Mouse (Mus musculus) heart, postnatal 14 days (tissue): ENCODE data around the gene Srgap3. TPM values are rescaled to one million over a fixed set of nuclear protein-coding genes. Genes with fewer than 3 reads are reported as not detected.

Experiments used
- DNase-seq, 2 experiments: peaks; one replicate each; pipeline ENCODE4 v3.0.0; 2021 to 2022
- intact Hi-C: fragments of 180-260 bp; cut with DNase I; formaldehyde crosslinking; loops from one replicate; pipeline ENCODE4 v1.15.1; 2025
- total RNA-seq, 2 experiments: library from RNA; stranded (reverse); gene quantifications; 2 replicates each; pipeline ENCODE4 v1.2.3; 2021

Gene Srgap3
- total RNA-seq, 2 experiments from 2014 or later: 1.5 to 1.9 TPM

DNA sequence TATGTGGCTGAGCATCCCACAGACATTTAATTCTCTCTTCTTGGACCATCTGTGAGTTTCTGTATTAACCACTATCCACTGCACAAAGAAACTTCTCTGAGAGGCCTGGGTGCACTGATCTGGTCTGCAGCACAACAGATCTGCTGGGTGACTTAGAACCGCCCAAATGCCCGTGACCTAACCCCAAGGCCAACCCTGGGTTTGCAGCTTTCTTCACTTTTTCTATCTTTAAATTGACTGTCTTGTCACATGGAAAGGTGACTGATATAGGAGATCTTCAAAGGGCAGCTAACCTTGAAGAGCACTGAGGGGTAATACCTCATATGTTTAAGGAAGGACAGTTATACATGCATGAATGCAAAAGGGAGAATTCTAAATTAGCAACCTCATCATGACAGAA is 30.8 kb downstream of the Srgap3 start:
- intact Hi-C loops: no loop called here
- DNase-seq: no peak

DNA sequence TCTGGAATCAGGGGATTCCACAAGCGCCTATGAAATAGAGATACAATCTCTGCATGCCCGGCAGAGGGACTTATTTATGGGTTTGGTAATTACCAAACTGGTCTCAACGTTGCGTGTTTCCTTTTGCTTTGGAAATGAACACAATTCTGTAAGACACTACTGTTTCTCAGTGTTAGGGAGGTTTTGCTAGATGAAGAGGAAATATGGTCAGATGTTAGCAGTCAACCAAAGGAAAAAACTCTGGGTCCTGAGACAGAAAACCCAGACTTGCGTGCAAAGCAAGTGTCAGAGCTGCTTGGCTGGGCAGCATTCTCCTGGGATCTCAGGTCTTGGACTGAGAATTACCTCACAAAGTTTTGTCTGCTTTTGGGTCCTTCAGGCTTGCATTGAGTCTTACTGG is 34.5 kb downstream of the Srgap3 start:
- no peak for DNase-seq
- intact Hi-C loops: no loop called here

DNA sequence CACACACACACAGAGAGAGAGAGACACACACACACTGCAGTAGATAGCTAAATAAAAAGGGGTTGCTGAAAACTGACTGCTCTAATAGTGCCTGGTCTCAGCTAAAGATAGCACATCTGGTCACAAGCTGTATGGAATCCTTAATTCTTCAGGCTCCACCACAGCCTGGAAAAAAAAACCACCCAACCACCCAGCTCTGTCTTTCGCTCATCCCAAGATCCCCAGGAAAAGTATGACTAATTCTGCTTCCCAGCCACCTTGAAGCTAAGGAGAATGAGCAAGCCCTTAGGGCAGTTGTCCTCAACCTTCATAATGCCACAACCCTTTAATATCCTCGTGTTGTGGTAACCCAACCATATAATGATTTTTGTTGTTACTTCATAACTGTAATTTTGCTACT is 37.4 kb downstream of the Srgap3 start:
- no peak for DNase-seq
- intact Hi-C loops: no loop called here

DNA sequence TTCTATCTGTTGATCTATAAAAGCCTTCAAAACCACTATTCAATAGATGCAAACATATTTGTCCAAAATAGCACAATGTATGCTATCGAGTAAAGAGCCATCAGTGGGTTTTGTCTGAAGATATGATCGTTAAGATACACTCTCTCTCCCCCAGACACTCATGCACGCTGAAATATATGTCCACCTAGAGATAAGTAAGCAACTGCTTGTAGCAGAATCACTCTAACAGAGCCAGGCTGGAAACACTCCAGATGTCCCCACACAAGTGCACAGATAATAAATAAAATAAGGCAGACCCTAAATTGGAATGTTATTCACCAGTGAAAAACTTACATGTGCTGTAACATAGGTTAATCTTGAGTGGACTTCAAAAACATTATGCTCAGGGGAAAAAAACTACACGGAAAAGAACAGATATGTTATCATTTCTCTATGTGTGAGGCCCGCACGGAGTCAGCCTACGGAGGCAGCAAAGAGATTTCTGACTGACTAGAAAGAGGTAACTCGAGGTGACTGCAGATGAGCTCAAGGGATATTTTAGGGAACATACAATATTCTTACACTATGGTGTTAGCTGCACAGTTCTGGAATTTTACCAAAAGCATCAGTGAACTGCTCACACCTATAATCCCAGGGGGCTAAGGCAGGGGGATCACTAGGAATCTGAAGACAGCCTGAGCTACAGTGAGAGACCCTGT is 39.0 kb downstream of the Srgap3 start:
- intact Hi-C loops: no loop called here
- DNase-seq: no peak

DNA sequence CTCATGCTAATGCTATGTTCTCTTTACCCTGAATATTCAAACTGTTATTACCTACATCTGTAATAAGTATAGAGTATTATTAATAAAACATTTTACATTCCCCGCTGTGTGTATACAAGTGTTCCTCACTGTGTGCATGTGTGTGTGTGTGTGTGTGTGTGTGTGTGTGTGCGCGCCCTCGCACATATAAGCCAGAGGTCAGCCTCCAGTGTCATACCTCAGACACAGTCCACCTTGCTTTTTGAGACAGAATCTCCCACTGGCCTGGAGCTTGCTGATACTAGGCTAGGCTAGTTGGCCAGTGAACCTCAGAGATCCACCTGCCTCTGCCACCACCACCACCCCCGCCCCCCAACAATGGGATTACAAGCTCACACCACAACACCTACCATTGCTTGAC is 43.3 kb downstream of the Srgap3 start:
- DNase-seq: no peak
- intact Hi-C loops: no loop called here

DNA sequence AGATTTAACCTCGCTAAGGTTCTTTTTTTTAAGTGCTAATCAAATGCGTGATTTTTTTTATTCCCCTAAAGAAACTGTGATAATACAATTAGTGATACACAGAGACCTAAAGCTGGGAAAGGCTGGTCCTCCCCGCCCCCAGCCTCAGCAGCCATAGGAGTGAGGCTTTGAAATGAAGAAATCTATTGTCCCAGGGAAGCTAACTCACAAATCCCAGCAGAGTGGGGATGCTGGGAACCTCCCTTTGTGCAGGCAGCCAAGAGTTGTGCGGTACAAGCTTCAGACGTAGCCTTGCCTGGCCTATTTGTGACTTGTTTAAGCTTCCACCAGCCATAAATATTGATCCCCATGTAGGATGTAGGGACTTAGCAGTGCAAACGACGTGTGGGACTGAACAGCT is 43.8 kb downstream of the Srgap3 start:
- no peak for DNase-seq
- intact Hi-C loops: no loop called here

DNA sequence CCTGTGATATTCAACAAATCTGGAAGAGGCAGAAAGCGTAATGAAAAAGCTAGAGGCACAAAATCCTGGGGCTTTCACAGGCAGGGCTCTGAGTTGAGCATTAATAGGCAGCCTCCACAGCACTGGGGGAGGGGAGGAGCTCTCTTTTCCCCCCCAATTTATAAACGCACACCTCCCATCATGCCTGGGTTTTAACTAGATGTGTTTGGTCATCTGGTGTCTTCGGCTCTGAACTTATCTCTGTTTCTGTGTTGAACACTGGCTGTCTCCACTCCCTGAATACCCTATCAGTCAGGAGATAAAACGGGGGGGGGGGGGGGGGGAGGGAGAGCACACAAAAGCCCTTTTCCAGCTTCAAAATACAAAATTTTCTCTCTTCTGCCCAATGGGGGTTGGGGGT is 44.3 kb downstream of the Srgap3 start:
- intact Hi-C loops: no loop called here
- no peak for DNase-seq

DNA sequence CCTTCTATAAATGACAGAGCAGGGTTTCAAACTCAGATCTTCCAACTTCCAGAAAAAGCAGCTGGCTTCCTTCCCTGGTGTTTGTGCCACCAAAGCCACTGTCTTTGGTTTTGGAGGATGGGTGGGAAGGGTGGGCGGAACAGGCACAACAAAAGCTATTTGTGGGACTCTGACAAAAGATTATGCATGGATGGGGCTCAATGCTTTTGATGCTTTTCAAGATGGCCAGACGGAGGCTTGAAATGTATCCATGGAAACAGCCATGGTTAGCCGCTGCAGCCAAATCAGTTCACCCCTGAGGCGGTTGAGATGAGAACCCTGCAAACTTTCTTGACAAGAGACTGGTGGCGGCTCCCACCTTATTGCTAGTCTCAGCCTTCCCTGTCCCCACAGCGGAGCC is 46.8 kb downstream of the Srgap3 start:
- no peak for DNase-seq
- intact Hi-C loops: no loop called here

DNA sequence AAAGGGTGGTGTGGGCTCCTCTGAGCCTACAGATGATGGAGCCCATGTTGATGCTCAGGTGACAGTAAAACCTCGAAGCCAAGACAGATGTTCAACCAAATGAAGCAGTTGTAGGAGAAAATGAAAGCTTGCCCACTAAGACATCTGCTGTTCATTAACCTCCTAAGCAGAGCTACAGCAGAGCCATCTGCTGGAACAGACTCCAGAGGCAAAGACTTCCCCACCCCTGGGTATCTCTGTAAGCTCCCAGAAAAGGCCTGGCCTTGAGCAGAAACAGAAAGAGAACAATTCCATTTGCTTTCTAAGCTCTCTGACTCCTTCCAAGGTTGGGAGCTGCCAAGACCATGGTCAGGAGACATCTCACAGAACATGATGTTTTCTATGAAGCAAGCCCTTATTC is 47.4 kb downstream of the Srgap3 start:
- peak in 1 of 2 experiments; percentile 10 for DNase-seq
- intact Hi-C loops: no loop called here

DNA sequence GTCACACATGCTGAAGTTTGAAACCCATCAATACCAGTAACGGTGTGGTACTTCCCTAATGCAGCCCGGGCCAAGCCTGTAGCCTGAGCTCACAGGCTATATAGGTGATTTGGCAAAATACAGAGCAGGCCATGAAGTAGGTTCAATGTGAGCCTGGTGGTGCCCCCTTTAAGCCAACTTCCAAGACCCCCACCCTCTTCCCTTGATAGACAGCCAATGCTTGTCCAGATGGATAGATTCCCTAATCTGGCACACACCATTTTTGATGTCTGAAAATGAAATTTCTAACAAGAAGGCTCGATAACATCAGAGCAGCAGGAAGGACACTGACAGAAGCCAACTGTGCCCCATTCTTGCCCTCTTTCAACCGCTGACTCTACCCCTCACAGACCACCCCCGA is 47.8 kb downstream of the Srgap3 start:
- intact Hi-C loops: no loop called here
- no peak for DNase-seq

DNA sequence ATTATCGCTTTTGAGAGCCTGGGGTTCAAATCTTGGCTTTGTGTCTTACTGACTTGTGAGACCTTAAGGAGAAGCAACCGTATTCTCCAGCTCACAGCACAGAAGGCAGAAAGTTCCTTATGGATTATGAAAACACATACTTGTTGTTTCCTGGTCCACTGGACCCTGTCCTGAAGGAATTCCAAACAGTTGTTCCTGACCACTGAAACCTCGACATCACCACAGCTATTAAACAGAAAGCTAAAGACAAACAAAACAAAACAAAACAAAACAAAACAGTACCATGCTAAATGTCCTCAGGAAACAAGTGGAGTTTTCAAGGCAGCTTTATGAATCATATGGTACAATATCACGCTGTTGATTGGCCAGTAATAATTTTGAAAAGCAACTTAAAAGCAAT is 48.6 kb downstream of the Srgap3 start:
- no peak for DNase-seq
- intact Hi-C loops: no loop called here

DNA sequence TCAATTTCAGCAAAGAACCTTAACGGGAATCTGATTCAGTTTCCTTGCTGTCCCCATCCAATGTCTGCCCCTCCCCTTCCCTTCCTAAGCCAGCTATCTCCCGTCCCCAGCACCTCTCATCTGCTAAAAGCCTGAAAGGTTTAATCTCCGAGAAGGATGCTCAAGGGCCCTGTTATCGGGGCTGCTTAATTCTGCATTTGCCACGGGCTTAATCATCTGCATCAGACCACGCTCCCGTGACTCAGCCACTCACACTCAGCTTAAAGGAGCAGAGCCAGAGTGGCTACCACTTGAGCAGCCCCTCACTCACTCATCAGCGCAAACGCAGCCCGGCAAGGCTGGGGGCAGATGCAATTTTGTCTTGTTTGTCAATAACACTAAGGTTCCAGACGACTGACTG is 50.7 kb downstream of the Srgap3 start:
- intact Hi-C loops: no loop called here

DNA sequence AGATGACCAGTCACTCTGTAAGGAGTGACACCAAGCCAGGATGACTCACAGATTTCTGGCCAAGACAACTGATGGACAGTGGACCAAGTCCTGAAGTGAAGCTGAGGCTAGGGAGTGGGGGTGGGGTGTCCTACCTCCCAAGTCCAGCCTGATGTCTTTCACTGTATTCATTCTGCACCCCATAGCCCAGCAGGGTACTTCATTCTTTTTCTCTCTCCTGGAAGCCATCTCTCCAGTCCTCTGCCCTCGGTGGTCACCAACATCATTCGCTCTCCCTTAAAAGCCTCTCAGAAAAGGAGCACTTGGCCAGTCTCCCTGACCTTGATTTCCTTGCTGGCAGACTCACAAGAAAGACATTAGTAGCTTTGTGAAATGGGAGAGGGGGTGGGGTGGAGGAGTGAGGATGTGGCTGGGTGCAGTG is 56.7 kb downstream of the Srgap3 start:
- intact Hi-C loops: no loop called here
- peak in 1 of 2 experiments; percentile 25 for DNase-seq

More for the DNA sequence above, 50.7 kb downstream of the Srgap3 start:
- DNase-seq: no peak

DNA sequence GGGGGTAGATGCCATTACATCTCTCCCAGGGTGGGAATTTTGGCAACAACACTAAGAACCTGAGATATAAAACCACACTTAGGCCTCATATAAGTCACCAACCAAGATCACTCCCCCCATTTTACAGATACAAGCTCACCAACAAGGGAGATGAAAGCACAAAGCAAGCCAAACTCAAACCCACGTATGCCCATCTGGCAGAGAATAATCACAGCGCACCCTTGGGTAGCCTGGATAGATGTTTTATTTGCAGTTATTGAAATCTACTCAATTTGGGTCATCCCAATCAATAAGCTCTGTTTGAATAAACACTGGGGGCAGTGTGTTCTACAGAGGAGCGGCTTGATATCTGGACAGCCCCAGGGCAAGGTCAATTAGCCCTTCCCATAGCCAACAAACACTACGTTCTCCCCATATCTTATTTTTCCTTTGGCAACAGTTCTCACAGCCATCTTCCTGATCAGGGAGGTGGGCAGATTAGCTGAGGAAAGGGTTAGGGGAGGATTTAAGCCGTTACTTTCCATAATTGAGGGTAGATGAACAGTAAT is 63.4 kb downstream of the Srgap3 start:
- DNase-seq: no peak
- intact Hi-C loops: no loop called here

DNA sequence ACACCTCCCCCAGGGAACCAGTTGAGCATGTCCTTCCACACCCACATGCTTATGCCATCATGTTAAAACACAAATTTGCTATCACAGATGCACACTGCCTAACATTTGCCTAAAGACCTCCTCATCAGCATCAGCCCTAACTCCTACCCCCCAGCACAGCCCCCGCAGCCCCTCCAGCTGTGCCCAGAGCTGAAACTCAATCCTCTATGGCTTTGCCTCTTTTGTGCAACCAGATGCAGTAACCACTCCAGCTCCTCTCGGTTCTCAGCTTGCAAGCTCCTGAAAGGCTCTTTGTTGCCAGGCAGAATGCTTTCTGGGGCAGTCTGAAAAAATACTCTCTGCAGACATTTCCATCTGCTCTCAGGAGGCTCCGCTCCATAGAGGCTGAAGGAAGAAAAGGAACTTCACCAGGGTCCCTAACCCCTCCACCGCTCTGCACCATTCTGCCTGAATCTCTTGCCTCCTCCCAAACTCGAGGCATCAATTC is 67.0 kb downstream of the Srgap3 start:
- intact Hi-C loops: no loop called here
- no peak for DNase-seq

DNA sequence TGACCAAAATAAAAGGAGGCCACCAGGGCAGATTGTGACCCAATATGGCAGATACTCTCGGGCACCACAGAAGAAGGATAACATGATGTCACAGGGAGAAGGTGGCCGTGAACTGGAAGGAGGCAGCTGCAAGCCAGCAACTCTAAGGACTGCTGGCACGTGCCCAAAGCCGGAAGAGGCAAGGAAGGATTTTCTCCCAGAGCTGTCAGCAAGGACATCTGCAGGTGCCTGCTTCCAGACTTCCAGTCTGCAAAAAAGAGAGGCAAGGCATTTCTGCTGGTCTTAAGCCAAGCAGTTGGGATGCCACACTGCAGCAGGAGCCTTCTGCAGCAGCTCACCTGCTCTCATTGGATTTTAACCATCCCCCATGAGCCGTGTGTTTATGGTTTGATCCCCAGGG is 67.9 kb downstream of the Srgap3 start:
- DNase-seq: no peak
- intact Hi-C loops: no loop called here

DNA sequence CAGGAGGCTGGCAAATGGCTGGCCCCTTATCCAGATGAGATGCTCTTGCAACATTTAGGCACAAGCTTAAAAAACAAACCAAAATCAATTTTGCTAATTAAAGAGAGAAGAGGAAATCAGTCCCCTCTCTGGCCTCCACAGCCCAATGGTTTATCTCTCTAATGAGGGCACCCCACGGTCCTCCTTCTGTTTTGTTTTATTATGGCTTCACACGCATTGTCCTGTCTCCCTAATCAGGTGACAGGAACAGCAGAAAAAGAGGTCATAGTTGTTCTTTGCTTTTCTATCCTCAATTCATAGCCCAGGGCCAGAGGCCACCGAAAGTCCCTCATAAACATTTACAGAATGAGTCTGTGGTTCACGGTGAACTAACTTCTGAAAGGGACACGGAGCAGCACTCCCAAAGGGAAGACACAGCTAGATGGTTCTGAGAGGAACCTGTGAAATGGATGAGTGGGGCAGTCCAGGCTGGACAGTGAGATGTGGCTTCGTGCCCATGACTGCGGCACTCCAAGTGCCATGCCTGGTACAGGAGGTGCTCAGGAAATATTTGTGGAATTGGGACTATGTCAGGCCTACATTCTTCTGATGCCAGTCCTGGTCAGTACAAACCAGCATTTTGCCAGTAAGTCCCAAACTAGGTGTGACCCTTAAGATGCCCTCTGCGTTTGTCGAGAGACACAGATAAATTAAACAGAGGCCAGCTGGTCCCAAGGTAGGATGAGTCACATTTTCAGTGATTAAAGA is 73.8 kb downstream of the Srgap3 start:
- intact Hi-C loops: no loop called here
- no peak for DNase-seq

DNA sequence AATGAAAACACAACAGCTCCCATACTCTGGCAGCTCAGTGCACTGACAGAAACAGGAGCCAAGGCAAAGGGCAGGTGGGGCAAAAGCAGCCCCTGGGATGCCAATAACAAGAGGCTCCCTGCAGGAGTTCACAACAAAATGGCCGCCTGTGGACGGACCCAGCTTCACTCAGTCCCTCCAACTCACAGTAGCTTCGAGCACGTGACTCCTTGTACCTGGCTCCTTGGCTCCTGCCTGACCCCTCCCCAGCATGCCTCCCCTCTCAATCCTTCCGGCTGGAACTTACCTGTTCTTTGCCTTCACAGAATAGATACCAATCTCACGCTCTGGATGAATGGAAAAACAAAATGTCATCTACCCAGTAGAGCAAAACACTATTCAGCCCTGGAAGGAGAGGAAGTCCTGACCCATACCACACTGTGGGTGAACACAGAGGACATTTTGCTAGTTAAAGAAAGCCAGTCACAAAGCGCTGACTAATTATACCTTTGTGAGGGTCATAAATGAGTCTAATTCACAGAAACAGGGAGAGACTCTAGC is 75.8 kb downstream of the Srgap3 start:
- DNase-seq: no peak
- intact Hi-C loops: no loop called here

DNA sequence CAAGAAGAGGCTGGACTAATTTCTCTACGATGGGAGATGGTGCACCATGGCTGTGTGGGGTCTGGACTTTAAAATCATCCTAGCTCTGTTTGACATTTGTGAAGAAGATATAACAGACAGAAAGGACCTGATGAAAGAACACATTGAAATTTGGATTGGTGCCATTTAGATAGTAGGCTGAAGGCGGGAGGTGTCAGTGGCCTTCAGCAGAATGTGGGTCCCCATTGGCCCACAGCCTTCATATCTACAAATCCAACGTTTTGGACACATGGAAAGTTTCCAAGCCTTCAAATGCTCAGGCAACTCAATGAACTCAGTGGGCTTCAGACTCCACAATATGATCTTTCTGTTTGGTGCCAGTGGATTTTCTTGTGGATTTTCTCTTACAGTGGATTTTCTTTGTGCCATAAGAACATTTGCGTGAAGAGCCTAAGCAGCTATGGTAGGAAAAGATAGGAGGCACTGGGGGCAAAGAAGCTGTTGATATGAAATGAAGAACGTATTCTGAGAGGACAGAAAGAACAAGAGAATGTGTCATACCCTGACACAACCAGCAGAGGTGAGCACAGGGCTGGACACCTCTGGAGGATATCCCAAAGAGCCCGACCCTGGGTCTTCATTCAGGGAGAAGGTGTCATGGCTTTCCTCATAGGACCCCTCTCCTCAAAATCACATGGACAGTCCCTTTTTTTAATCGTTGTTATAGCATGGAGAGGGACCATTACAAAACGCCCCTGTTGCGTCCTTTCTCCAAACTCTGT is 78.7 kb downstream of the Srgap3 start:
- DNase-seq: no peak
- intact Hi-C loops: no loop called here

DNA sequence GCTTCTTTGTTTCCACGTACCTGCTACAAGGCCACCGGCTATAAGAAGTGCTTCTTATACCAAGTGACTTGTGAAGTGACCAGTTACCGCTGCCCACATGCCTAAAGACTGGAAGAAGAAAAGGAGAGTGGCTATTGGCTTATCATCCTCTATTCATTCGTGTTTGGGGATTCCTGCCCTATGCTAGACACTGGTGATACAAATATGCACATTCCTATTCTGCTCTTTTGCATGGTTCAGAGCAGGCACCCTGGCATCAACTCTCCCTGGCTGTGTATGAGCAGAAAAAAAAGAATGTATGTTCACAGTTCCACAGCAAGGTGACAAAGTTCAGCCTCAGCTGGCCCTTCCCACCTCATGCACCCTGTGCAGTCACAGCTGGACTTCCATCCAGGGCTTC is 81.0 kb downstream of the Srgap3 start:
- no peak for DNase-seq
- intact Hi-C loops: no loop called here

DNA sequence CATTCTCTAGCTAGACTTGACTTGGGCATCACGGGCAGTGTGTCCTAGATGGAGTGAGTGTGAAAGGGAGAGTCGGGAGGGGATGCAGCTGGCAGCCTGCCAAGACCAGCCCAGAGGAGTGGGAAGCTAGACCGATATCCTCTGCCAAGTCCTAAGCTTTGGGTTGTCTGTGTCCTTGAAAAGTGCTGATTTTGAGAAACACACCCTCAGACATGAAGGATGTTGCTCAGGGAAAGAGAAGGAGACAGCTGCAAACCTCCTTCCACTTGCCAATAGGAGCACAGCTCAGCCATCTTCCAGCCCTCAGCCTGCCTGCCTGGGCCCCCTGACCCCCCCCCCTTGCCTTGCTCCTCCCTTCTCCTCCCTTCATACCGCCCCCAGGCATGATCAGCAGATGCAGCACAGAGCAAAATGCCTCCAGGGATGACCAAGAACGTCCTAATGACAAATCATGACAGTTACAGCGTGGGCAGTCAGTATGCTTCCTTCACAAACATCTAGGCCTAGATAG is 82.0 kb downstream of the Srgap3 start:
- intact Hi-C loops: no loop called here
- no peak for DNase-seq
